Mouse (Mus musculus): ENCODE measurements around the gene Olig3.

DNA sequence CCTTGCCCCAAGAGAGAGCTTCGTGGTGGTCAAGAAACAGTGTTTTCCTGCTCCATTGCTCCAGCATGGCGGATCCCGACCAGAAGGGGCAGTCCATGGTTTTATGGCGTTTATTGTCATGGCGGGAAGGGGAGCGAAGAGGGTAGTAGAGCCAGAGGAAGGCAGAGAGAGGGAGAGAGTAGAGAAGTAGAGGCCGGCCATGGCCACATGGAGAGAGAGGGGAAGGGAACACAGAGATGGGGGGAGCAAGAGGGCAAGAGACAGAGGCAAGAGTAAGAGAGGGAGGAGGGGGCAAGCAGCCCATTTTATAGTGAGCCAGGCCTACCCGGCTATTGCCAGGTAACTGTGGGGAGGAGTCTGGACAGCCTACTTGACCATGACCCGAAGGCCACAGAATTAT lies 12.8 kb downstream of the Olig3 start:
- TF ChIP-seq CTCF (IDR thresholded peaks at IDR 0.05; ENCODE audit: control insufficient read depth, insufficient read depth, insufficient replicate concordance, low read depth, low read length) (no peak), POLR2A (IDR thresholded peaks at IDR 0.05; ENCODE audit: control insufficient read depth, low read depth, low read length) (no peak)
